Mouse (Mus musculus) mesoderm, embryonic 11.5 days (tissue): ENCODE data around the gene Cyp4v3.

Experiments
- DNase-seq: peaks from one replicate; pipeline ENCODE4 v3.0.0-alpha.2; 2012; ENCODE audit warnings: low read depth, low spot score

The Cyp4v3 gene

DNA sequence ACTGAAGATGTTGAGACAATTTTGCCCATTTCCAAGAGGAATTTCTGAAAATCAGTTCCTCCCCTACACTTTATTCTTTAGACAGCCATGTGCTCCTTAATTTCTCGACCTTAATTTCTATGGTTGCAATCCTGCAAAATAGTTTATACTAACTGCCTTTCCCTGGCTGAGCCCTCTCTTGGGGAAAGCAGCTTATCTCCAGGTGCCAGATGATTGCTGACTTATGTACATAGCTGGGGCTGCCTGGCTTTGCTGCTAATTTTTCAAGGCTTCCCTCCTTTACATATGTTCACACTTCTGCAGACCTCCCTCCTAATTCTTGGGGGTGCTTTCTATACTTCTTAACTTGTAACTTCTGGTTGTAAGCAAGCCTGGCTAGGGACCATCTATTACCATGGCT is 12.1 kb downstream of the Cyp4v3 start:
- no peak for DNase-seq

DNA sequence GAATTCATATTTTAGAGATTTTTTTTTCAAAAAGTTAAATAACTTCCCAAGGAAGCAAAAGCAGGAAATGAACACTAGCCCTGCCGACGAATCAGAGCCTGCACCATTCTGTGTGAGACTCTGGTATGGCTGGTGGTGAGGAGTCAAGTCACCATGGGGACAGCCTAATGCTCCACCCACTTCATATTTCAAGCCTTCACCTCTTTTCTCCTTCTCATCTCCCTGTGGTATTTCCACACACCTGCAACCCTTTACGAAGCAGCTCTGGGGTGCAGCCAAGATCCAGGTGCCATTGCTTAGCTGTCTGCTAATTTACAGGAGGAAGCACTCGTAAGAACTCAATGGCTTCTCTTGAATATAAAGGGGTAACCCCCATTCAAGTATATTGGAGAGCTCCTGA is 22.0 kb downstream of the Cyp4v3 start:
- DNase-seq, result no peak

GRCm38 (mm10) chr8:45308366-45308765 is 24.6 kb downstream of the Cyp4v3 start, which contains the start of gene Gm45753:
Gene Gm45753, minus strand, starts transcription at chr8:45308466.
- DNase-seq, result no peak

- DNase-seq, result no peak
These were observed 27.5 kb downstream of the Cyp4v3 start for GRCm38 (mm10) chr8:45305479-45305878.

- DNase-seq, result no peak
These were observed 28.7 kb downstream of the Cyp4v3 start for GRCm38 (mm10) chr8:45304354-45304753.

DNA sequence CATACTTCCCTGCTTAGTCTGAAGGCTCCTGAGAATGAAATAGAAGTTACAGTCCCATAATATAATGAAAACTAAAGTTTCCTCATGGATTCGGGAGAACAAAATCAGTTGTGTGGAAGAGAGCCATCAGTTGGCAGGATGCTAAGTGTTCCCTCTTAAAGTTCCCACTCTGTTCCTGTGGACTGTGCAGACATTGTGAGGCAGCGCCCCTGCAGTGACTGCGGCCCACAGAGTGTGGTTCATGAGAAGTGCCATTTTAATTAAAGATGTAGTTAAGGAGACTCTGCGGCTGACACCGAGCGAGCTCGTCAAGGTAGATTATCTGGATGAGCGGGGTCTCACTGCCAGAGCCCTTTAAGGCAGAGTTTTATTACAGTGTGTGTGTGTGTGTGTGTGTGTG is 30.6 kb downstream of the Cyp4v3 start:
- no peak for DNase-seq

GRCm38 (mm10) chr8:45295276-45295675 is 37.7 kb downstream of the Cyp4v3 start:
- no peak for DNase-seq

DNA sequence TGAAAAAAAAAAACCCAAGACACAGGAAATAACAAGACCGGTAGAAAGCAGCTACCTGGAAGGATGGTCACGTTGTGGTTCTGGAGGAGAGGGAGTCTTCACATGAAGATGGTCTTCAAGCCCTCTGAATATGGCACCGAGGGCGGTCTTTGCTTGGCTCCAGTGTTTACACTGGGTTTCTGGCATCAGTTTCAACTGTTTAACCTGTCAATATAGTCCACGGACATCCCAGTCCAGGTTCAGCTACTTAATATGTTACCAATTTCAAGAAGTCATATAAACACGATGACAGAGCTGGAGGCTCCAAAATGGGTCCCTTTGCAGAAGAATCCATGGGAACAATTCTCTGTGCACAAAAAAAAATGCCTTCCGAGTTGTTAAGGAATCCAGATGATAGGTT is 38.3 kb downstream of the Cyp4v3 start, which contains the start of gene Klkb1:
TSS of gene Klkb1 (minus strand) at position 173 of the 400 bp plus-strand sequence.
- DNase-seq, result no peak

DNA sequence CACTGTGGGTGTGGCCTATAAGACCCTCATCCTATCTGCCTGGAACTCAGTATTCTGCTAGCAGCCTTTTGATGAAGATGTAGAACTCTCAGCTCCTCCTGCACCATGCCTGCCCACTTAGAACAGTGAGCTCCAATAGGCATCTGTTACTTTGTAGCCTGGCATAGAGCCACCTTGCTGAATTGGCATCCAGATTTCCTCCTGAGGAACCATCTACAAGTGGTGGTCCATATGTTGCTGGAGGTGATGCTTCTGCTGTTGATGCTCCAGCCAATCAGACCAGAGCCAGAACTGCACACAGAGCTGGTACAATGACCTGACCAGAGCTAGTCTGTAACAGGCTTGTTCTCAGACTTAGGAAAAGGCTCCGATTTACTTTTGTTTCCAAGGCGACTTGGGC is 41.2 kb downstream of the Cyp4v3 start:
- DNase-seq, result no peak

DNA sequence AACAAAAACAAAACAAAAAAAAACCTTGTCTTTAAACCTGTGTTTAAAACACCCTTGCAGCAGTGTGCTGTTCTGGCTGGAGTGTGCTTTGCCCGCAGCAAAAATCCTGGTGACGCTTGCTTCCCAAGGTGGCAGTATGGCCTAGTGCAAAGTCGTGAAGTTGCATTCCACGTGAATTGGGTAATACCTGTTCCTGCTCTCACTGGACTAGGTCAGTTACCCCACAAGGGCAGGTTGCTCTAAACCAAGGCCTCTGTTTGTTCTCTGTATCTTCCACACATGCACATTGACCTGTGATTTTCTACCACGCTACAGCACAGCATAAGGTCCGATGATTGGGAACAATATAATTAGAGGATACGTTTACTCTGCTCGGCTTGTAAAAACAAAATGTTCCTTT is 51.4 kb downstream of the Cyp4v3 start:
- no peak for DNase-seq

DNA sequence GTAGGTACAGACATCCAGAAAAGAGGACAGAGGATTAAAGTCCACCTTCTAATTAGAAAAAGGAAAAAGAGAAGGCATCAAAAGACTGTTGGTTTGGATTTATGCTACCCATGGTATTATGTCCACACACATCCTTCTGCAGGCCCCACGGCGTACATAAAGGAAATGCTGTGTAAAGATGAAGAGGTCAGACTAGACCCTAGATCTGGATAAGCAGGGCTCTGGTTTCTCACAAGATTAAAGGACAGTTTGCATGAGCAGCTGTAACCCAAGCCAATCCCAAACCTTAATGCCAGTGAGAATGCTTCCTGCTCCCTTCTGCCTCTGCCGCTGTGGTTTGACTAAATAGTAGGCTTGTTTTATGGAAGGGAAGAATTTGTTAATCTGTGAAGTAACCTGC is 55.6 kb downstream of the Cyp4v3 start:
- no peak for DNase-seq

- DNase-seq, result no peak
These were observed 58.7 kb downstream of the Cyp4v3 start for GRCm38 (mm10) chr8:45274317-45274716.

DNA sequence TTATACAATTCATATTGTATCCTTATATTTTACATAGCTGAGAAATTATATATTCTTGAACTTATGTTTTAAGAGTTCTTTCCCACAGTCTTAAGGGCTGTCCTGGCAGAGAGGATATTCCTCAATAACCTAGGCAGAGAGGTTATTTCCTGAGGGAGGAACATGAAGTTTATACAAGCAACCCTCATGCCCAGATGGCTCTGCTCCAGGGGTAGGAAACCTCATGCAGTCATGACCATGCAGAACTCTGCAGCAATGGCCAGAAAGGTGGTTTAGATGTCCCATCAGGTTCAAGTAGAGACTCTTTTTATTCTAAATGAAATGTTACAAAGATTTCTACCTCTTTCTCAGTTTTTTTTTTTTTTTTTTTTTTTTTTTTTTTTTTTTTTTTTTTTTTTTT is 64.0 kb downstream of the Cyp4v3 start:
- DNase-seq, result no peak

- no peak for DNase-seq
These were observed 64.5 kb downstream of the Cyp4v3 start for GRCm38 (mm10) chr8:45268485-45268884.

- DNase-seq, result no peak
These were observed 65.2 kb downstream of the Cyp4v3 start for GRCm38 (mm10) chr8:45267611-45268391.

DNA sequence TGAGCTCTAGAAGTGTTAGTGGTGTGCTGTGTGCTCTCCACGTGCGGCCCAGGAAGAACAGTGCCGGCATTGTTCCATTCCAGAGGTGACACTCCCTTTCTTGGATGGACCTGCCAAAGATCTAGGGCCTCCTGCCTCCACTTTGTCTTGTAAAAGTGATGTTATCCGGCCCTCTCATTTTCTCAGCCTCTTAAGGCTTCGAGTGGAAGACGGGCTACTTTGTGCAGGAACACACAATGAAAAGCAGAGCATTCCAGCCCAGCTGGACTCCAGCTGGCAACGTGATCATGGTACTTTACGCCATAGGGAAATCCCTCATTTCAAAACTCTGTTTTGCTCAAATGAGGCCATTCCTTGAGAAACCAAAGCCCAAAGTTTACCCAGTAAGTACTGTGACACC is 66.0 kb downstream of the Cyp4v3 start:
- DNase-seq, result no peak

DNA sequence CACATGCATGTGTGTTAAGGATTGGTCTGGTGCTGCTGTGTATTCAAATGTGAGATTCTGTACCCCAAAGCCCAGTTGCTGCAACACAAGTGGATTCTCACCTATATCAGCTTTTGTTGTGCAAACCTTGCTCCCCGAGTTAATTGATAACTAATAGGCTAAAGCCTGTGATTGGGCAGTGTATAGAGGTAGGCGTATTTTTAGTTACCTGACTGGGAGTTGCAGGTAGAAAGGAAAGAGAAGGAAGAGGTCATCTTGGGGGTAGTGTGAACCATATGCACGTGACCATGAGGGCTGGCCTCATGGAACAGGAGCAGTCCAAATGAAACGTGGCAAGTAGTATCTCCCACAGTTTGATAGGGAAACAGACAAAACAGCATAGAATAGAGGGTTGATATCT is 68.1 kb downstream of the Cyp4v3 start:
- DNase-seq, result no peak

- no peak for DNase-seq
These were observed 70.2 kb downstream of the Cyp4v3 start for GRCm38 (mm10) chr8:45262851-45263250.

DNA sequence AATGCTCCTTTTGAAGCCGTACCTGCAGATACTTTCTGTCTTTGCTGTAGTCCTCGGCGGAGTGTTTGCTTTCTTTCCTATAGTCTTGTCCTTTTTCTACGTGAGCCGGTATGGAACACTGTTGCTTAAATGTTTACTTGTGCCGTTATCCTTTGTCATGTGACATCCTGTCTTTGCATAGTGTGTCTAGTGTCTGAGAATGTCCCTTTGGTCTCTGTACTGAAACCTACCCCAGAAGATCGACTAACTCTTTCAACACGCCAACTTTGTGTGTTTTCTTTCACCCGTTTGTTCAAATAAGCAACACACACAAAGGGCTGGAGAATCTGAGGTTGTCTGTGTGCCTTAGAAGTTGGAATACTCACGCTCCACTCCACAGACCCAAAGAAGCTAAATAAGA is 71.1 kb downstream of the Cyp4v3 start, which contains the start of gene F11:
TSS of gene F11 (minus strand) at position 112 of the 400 bp plus-strand sequence.
- DNase-seq, result no peak

DNA sequence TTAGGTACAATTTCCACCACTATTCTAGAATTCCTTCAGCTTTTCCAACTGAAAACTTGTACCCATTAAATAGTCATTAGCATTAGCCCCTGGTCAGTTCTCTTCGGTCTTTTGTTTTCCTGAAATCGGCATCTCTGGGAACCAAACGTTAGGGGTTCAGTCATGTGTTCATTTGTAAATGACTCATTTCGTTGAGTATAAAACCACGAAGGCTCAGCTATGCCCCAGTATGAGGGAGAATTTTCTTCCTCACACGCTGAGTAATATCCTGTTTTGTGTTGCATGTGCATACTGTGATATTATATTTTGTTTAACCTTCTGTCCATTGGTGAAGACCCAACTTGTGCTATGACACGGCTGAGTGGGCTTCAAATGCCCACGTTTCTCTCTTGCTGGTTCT is 74.6 kb downstream of the Cyp4v3 start:
- no peak for DNase-seq

DNA sequence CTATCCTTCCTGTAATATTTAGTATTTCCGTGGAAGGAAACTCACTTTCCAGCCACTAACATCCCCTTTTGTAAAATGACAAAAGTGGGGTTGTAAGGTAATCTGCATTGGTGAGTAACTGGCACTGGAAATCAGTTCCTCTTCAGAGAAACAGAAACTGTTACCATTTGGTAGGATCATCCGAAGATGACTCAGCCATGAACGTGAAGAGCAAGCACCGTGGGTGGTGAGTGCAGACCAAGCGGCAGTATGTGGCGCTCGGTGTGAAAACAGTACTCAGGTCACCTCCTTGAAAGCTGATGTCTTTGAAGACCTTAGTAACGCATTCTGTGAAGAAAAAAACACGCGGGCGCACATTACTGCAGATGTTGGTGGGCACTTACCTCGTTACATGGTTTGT is 78.0 kb downstream of the Cyp4v3 start:
- no peak for DNase-seq
